Mouse (Mus musculus) layer of hippocampus, adult 9-11 months (tissue): Measurements from ENCODE around the gene 0610009B22Rik.

ENCODE experiments used
- DNase-seq: peaks from one replicate; pipeline ENCODE4 v3.0.0; 2022

The 0610009B22Rik gene

GRCm38 (mm10) chr11:51658291-51658690, 30.4 kb downstream of the 0610009B22Rik start:
- DNase-seq = no peak

- DNase-seq = no peak
Observed at GRCm38 (mm10) chr11:51656798-51657521, 31.7 kb downstream of the 0610009B22Rik start.

GRCm38 (mm10) chr11:51654891-51655290, 33.8 kb downstream of the 0610009B22Rik start:
- no peak for DNase-seq

DNA sequence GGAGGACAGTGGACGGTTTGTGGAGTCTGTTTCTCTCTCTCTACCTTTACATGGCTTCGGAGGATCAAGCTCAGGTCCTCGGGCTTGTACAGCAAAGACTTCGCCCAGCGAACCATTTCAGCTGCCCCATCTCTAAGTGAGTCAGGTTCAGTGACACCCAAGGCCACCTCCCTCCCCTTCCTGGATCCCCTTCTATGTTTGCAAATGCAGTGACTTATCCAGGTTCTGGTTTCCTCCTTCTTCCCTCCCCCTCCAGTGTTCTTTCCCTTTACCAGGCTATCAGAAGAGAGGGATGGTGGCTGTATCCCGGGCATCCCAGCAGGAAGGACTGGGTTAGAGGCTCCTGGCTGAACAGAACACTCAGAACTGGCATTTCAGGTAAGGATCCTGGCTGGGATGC, 34.9 kb downstream of the 0610009B22Rik start:
- DNase-seq = no peak

- DNase-seq = no peak
Observed at GRCm38 (mm10) chr11:51652889-51653418, 35.7 kb downstream of the 0610009B22Rik start.

GRCm38 (mm10) chr11:51650691-51651515, 37.8 kb downstream of the 0610009B22Rik start, which contains the start of the genes N4bp3 and D930048N14Rik:
TSS of gene N4bp3 (minus strand) at chr11:51650842.
TSS of gene D930048N14Rik (plus strand) at chr11:51650954.
- DNase-seq = no peak

DNA sequence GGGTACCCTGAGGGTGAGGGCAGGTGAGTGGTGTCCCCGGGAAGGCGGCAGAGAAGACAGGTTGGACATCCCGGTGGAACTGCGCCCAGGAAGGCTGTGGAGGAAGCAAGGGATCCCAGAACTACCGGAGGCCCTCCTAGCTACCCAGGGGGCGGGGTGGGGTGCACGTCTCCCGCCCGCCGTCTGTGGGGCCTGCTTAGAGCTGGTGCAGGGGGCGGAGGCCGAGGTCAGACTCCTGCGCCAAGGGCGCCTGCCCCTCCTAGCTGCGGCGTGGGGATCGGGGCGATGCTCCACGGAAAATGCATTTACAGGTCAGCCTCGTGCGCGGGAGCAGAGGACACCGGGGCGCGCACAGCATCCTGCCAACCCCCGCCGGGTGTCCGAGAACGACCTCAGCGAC, 38.4 kb downstream of the 0610009B22Rik start:
- no peak for DNase-seq

GRCm38 (mm10) chr11:51649889-51650199, 38.8 kb downstream of the 0610009B22Rik start:
- no peak for DNase-seq

DNA sequence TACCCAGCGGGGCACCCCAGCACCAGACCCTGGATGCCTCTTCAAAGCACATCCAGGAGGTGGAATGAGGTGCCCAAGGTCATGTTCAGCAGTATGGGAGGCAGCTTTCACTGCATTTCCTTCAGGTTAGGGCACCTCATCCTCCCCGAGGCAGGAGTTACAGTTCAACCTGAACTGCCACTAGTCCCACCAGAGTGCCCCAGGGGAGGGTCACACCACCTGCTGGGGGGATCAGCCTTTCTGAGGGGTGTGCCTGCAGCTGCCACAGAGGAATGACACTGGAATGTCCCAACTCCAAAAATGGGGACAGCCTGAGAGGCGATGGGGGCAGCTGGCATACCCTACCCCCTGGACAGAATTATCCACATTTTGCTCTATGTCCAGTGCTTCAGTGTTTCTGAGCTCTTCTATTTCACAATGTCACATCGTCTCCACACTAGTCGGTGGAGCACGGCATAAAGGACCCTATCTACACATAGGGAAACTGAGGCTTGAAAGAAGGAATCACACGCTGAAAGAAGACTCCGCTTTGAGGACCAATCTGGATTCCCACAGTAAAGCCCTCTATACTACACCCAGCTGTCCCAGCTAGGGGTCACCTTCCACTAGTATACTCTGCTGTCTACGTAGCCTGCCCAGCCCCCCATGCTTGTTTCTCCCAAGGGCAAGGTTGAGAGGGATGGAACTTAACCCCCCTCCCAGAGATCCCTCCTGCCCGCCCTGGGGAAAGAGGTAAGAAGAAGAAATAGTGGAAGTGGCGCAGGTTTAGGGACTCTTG, 39.4 kb downstream of the 0610009B22Rik start:
- no peak for DNase-seq

DNA sequence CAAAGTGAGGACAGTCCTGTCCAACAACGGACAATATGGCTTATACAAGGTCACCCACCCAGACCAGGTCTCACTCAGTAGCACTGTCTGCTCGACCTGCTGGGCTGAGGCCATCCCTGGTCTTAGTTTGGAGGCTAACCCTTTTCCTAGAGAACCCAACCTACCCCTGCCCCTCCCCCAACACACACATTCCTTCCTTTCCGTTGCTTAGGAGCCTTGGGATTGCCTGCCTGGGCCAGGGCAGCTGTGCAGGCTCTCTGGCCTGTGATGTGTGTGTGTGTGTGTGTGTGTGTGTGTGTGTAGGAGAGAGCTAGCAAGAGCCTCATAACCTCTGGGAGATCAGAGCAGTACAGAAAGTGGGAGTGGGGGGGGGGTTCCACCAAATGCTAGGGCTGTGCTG, 40.1 kb downstream of the 0610009B22Rik start:
- no peak for DNase-seq

GRCm38 (mm10) chr11:51646751-51647667, 41.7 kb downstream of the 0610009B22Rik start:
- DNase-seq = no peak

- no peak for DNase-seq
Observed at GRCm38 (mm10) chr11:51646245-51646644, 42.4 kb downstream of the 0610009B22Rik start.

GRCm38 (mm10) chr11:51645293-51645692, 43.4 kb downstream of the 0610009B22Rik start:
- DNase-seq = no peak

- DNase-seq = no peak
Observed at GRCm38 (mm10) chr11:51644217-51644616, 44.5 kb downstream of the 0610009B22Rik start.

DNA sequence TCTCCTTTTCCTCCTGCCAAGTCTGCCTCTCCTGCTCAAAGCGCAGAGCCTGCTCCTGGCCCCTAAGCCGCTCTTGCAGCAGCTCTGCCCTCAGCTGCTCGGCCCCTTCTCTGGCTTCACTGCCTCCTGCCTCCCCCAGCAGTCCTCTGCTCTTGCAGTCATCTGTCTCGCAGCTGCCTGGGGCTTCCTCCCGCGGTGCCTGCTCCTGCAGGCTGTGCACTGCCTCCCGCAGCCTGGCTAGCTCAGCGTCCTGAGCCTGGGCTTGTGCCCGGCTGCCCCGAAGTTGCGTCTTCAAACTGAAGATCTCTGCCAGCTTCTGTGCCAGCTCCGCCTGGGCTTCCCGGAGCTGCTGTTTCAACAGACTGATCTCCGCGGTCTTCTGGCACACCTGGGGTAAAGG, 44.9 kb downstream of the 0610009B22Rik start:
- DNase-seq = no peak

DNA sequence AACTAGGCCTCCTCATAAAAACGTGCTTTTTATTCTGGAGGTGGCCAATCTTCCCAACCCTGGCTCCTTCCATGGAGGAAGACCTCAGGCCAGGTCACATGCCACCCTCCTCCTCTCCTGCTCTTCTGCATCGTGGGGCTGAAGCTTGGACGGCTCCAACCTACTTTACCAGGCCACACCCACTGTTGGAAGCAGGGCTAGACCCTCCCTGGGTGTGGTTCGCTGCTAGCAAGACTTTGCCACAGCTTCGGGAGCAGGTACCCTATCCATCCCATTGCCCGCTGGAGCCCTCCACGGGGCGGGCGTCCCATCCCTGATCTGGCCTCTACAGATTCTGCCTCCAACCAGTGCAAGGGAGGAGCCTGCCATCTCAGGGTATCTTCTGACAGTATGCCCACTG, 45.5 kb downstream of the 0610009B22Rik start:
- no peak for DNase-seq

DNA sequence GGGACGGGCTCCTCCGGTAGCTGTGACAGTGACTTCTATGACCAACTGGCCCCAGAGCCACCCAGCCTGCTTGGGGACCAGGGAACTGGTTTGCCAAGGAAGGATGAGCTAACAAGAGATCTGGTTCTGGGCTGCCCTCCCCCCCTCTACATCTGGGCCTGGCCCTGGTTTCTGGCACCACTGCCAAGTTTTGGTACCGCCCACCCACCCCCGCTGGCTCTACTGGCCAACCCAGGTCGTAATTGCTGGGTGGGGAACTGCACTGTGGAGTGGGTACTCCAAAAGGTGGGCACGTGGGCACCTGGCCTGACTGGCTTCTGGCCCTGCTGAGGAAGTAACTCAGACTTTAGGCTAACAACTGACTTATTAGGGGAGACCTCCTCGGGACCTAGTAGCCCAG, 47.9 kb downstream of the 0610009B22Rik start:
- DNase-seq = no peak

DNA sequence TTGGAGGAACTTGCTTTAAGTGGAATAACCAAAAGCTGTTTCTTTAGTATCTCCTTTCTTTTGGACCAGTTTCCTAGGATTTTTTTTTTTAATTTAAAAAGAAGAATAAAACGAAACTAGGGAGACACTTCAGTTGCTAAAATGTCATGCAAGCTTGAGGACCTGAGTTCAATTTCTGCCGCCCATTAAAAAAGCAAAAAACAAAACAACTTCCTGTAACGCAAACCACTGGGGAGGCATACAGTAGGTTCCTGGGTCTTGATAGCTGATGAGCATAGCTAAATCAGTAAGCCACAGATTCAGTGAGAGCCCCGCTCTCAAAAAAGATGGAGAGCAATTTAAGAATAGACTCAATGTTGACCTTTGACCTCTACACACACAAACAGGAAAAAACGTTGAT, 50.2 kb downstream of the 0610009B22Rik start:
- DNase-seq = no peak

DNA sequence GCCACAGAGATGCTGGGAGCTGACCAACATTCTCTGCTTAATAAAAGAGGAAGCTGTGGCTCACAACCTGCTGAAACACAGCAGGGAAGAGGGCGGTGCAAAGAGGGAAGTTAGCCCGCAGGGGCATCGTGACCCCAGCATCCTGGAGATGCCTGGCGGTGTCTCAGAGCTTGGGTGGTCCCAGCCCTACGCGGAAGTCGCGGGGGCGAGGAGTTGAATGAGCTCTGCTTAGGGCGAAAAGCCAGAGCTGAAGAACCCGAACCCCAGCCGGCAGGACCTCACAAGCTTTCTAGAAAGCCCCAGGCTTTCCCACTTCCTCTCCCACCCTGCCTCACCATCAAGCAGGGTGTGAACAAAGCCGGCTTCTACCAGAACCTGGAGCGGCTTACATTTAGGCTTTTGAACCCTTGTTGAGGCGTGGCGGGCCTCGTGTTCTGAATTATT, 50.7 kb downstream of the 0610009B22Rik start:
- DNase-seq = no peak

DNA sequence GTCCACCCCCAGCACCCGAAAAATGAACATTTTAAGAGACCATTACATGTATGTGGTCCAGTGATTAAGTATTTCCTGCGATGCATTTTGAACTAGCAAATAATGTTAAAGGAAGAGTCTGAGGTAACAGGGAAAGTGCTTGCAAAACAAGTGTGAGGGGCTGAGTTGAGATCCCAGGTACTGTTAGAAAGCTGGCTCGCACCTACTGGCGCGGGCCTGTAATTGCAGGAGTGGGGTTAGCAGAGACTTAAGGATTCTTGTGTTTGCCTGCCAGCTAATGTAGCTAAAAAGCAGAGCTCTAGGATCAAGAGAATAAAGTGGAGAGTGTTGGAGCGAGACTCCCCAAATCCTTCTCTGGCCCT, 52.4 kb downstream of the 0610009B22Rik start:
- DNase-seq = no peak

DNA sequence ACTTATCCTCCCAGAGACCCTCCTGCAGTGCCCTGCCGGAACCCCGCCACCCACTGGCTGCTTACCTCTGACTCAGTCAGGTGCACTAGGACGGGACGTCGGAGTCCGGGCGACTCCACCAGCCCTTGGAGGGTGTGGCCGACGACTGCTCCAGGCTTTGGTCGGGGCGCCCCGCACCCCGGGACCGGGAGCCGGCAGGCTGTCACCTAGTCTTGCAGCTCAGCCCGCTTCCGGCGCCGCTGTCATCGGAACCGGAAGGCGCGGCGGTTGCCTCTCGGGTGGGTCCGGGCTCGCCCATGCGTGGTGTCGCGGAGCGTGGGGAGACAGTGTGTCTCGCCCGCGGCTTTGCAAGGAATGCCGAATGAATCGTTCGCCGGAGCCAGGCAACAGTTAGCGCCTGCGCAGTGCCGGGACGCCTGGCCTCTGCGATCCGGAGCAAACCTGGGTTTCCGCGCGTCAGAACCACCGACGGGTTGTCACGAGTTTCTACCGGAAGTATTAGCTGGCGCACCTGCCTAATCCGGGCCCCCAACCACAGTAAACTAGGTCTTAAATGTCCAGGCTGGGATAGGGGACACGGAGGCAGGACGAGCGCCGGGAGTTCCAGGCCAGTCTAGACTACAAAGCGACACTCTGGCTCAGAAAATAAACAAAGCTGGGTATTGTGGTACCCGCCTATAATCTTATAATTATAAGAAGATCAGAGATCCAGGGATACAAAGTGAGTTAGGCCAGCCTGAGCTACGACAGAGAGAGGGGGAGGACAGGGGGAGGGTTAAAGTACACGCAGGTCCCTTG, 53.0 kb downstream of the 0610009B22Rik start, which contains the start of gene Rmnd5b:
TSS of gene Rmnd5b (minus strand) at position 372 of the 798 bp plus-strand sequence.
- peak; percentile 95 for DNase-seq
